Mouse (Mus musculus): ENCODE data around the gene Dazap1.

The Dazap1 gene

DNA sequence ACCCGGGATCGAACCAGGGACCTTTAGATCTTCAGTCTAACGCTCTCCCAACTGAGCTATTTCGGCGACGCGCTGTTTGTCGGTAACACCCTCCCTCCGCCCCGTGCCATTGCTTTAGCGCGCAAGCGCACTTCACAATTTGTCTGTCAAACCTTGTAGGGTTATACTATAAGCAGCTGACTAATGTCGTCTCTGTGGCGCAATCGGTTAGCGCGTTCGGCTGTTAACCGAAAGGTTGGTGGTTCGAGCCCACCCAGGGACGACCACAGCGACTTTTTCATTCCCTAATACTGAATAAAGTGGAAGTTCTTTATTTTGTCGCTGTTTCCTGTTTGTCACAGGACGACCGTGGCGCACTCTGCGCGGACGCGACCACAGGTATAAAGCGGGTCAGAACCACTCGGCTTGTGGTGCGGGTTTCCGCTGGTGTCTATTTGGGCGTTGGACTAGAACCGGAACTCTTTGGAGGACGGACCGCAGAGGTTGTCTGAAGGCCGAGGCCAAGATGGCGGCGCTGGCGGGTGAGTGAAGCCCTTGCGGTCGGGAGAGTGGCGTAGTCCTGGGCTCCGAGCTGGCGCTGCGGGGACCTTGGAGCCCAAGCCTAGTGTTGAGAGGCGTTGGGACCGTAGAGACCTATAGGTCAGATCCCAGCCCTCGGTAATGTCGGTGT, 12.2 kb upstream of the Dazap1 start, which contains the start of gene Ndufs7:
Gene Ndufs7, plus strand, starts transcription at position 151 of the 670 bp plus-strand sequence.
- DNase-seq (ENCODE audit: low spot score) = peak; percentile 96

DNA sequence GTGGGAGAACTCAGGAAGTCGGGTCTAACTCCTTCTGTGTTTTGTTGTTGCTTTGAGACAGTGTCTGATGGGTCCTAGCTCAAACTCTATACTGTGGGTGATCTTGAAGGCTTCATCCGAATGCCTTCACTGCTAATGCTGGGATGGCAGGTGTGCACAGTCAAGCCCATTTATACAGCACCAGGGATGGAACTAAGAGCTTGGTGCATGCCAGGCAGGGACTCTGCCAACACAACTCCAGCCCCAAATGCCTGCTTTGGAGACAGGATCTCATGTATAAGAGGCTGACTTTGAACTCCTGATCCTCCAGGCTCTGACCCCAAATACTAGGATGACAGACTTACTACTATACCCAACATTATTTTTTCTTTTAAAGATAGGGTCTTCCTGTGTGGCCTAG, 11.2 kb upstream of the Dazap1 start:
- DNase-seq (ENCODE audit: low spot score) = no peak

DNA sequence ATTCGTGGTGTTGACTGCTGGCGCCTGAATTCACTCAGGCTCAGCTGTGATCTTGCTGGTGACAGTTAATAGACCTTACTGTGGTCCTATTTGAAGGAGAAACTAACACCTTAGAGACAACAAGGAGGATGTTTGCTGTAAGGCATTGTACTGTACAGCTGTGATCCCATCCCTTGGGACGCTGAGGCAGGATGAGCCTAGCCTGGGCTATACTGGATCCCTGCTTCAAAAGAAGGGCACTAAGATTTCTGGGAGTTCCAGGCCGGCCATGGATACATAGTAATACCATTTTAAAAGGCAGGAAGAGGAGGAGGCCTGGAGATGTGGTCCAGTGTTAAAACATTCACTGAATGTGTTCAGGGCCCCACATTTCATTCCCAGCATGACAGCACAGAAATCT, 10.7 kb upstream of the Dazap1 start:
- no peak for DNase-seq (ENCODE audit: low spot score)

DNA sequence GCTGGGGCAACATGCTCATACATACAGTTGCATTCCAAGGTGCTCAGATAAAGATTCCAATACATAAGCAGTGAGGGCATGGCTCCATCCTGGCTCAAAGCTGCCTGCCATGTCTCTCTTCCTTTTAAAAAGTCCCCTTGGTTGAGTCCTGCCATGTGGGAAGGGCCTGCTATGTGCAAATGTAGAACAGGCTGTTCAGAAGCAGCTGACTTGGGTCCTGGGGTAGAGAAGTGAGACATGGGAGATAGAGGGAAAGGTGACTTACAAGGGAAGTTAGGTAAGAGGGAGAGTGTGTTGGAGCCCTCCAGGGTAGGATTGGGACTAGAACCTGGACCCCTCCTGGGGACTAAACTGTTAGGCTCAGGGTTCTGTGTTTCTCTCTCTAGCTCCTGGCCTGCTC, 9.3 kb upstream of the Dazap1 start:
- DNase-seq (ENCODE audit: low spot score) = no peak

GRCm38 (mm10) chr10:80252493-80253274, 8.6 kb upstream of the Dazap1 start:
- no peak for DNase-seq (ENCODE audit: low spot score)

DNA sequence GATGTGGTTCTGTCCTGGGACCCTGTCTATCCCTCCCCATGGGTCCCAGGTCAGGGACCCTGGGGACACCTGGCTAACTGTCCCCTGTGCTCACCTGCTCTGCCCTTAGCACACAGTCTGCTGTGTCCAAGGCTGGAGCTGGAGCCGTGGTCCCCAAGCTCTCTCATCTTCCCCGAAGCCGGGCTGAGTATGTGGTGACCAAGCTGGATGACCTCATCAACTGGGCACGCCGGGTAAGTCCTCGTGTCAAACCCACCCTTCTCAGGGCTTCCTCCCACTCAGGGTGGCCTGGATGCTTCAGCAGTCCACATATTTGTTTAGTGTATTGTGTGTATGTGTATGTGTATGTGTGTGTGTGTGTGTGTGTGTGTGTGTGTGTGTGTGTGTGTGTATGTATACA, 7.7 kb upstream of the Dazap1 start:
- no peak for DNase-seq (ENCODE audit: low spot score)

DNA sequence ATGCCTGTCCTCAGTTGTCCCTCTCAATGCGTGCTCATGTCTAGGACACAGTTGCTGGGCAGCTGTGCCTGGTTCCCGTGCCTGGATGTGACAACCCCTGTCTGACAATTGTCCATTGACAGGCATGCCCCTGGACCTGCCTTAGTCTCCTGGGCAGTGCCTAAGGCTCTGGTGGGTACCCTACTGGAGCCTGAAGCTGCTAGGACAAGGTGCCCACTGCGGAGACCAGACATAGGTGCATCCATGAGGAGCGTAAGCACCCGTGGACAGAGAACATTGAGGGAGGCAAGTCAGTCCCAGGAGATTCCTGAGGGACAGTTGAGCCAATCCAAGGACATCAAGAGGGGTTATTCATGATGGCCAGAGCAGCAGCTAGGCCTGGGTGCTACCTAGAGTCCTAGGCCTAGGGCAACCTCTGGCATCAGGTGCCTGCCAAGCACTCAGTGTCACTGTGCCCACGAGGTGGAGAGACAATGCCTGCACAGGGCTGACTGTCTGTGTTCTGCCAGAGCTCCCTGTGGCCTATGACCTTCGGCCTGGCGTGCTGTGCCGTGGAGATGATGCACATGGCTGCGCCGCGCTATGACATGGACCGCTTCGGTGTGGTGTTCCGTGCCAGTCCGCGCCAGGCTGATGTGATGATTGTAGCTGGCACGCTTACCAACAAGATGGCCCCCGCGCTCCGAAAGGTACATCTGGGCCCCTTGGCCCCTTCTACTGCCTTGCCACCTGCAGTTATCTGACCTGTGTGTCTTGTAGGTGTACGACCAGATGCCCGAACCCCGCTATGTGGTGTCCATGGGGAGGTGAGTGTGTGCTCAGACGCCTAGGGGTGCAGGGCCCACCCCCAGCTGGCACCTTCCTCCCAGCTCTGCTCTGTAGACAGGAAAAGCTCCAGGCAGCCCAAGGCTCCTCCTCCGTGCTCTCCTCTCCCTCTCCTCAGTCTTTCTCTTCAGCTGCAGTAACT, 6.7 kb upstream of the Dazap1 start:
- DNase-seq (ENCODE audit: low spot score) = no peak

DNA sequence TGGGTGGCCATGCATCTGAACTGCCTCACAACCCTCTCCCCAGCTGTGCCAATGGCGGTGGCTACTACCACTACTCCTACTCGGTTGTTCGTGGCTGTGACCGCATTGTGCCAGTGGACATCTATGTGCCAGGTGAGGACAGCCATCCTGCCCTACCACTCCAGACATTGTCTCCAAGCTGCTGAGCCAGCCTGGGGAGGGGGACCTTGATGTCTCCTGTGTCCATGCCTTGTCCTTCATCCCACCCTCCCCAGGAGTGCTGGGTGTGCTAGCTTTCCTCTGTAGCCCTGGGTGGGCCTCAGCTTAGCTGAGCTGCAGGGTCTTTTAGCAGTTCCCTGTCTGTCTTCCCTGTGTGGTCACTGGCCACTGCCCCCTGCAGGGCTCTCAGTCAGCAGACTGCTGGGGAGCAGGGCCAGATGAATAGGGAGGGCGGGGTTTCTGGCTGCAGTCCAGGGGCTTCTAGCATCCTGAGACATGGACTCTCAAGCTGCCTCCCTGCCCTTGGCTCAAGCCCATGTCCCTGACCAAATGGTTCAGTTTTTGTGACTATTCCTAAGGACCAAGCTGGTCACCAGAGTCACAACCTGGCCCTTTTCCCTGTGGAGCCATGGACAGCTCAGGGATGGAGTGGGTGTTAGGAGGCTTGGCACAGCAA, 5.3 kb upstream of the Dazap1 start:
- no peak for DNase-seq (ENCODE audit: low spot score)

DNA sequence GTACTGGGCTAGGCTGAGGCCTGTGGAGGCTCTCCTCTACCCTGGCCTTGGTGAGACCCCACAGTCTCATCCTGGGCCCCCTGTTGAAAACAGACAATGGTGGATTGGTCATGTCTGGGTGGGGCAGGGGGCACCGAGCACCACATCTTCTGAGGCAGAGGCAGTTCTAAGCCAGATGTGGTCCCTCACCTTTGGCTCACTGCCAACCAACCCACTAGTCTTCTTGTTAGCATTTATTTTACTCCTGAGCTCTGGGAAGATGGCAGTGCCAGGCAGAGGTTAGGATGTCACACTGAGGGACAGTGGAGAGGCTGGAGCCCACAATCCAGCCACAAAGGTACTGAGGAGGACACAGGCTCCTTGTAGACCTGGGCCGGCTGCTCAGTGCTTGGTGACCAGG, 3.4 kb upstream of the Dazap1 start:
- DNase-seq (ENCODE audit: low spot score) = no peak

DNA sequence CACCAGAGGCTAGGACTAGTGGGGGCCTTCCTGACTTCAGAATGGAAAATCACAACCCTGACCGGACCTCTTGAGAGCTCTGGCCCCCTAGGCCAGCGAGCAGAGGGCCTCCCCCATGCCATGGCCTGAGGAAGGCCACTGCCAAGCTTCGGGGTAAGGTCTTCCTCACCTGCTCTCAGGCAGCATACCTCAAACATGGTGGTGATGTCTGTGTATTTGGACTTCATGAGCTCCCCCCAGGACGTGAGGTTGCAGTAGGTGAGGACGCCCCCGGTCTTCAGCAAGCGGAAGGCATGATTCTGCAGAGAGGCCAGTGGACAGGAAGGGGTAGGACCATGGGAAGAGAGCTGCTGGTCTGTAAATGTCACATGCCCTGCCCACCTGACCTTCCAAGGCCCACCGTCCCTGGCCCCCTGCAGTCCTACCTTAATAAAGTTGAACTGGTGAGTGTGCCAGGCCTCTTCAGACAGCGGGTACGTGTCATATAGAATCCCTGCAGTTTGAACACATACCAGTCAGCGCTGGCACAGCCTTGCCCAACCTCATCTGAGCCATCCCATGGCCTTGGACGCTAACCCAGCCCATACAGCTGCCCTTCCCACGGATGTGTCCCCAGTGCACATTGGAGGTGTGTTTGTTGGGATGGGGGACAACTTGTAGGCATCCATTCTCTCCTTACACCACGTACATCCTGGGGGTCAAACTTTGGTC, 2.4 kb upstream of the Dazap1 start:
- no peak for DNase-seq (ENCODE audit: low spot score)

DNA sequence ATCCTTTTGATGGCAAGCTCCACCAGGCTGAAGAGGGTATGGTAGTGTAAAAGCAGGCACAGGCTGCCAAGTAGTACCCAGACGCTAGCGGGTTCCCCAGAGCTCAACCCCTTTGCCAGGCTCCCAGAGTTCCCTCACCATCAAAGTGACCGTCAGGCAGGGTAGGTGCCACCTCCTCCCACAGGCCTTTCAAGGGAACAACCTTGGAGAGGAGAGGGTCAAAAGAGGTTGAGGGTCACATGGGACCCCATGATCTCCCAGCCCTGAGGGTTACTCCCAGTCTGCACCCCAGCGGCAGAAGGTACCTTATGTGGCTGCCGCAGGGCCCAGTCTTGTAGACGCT, 1.9 kb upstream of the Dazap1 start:
- DNase-seq (ENCODE audit: low spot score) = no peak

GRCm38 (mm10) chr10:80259861-80260641, 1.2 kb upstream of the Dazap1 start:
- DNase-seq (ENCODE audit: low spot score) = peak; percentile 65

DNA sequence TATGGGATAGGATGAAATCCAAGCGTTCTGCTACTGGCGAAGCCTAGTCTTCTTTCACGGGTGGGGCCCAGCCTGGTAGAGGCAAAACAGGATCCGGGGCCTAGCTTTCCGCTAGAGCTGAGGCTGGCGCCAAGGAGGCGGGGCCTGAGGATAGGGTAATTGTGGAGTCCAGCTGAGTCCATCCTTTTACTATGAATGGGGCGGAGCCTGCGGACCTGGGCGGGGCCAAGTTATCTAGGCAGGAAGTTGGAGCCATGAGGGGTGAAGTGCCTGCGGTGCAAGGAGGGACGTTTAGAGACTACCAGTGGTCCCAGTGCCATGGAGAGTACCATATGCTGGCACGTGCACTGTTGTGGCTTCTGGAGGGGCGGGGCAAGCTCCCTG, 291 bp downstream of the Dazap1 start:
- peak; percentile 99 for DNase-seq (ENCODE audit: low spot score)

DNA sequence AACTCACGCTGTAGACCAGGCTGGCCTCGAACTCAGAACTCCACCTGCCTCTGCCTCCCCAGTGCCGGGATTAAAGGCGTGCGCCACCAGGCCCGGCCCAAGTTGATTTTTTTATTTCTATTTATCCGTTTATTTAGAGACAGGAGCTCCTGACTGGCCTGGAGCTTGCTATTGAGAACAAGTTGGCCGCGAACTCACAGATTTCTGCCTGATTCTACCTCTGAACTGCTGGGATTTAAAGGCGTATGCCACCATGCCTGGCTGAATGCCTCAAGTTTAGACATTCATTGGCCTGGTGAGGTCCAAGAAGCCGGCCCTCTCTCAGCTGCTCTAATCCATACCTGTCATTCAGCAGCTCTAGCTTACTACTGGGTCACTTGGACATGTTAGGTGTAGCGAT, 883 bp downstream of the Dazap1 start:
- DNase-seq (ENCODE audit: low spot score) = no peak

DNA sequence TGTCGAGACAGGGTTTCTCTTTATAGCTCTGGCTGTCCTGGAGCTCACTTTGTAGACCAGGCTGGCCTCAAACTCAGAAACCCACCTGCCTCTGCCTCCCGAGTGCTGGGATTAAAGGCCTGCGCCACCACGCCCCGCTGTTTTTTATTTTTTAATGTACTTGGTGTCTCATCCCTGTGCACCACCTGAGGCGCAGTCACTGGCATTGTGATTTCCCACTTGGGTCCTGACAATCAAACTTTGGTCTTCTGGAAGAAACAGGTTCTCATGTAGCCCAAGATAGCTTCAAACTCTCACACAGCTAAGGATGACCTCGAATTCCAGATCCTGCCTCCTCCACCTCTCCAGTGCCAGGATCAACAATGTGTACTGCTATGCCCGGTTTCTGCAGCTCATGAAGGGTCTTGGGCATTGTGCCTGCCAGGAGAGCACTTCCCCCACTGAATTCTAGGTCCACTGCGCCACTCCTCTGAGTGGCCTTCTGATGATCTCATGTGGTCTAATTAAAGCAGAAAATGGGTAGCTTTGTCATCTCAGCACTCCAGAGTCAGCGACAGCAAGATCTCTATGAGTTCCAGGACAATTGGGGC, 1.6 kb downstream of the Dazap1 start:
- DNase-seq (ENCODE audit: low spot score) = no peak

GRCm38 (mm10) chr10:80264341-80265148, 3.3 kb downstream of the Dazap1 start:
- peak; percentile 98 for DNase-seq (ENCODE audit: low spot score)

GRCm38 (mm10) chr10:80265149-80265486, 3.8 kb downstream of the Dazap1 start:
- no peak for DNase-seq (ENCODE audit: low spot score)

GRCm38 (mm10) chr10:80270099-80270498, 8.8 kb downstream of the Dazap1 start:
- no peak for DNase-seq (ENCODE audit: low spot score)

DNA sequence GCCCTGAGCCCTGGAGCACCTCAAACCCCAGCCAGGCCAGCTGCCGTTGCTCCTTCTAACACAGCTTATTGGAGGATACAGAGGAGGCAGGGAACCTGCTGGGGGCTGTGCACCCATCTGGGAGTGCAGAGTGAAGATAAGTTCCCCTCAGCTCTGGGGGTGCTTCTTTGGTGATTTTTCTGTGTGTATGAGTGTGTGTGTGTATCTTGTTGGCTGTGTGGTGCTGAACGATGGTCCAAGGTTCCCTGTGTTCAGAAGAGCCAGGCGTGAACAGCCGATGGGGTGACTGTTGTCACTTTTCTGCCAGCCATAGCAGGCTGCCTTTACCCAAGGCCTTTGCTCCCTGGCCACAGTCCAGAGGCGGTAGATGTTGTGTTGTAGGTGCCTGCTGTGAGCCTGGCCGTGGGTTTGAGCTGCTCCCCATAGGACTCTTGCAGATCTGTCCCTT, 9.5 kb downstream of the Dazap1 start:
- no peak for DNase-seq (ENCODE audit: low spot score)

Measured in adipocyte (in vitro differentiated cells).